ENCODE assay signal across 8 mouse cellular contexts in the genomic region with DNA sequence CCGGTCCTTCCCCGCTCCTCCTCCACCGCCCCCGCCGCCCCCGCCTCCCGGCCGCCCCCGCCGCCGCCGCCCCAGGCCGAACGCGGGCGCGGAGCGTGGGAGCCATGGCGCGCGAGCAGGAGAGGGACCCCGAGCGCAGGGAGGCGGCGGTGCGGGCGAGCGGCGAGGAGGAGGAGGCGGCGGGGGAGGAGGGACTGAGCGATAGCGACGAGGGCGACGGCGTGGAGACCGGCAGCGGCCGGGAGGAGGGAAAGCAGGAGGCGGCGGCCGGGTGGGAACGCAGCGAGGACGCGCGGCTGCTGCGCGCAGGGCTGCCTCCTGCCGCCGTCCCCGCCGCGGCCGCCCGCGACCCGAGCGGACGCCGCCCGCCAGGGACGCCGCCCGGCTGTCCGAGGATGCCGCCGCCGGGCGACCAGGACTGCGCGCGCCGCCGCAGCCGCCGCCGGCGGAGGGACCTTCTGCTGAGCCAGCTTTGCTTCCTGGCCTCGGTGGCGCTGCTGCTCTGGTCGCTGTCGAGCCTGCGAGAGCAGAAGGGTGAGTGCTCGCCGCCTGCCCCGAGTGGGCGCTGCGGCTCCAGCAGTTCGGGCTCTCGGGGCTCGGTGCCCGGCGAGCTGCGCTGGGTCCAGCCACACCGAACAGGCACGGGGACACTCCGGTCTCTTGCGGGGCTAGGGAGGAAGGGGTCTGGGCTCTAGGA. TPM values are rescaled to one million over a fixed set of nuclear protein-coding genes. Genes with fewer than 3 reads are reported as not detected.
DNase-seq lines count a peak whose midpoint lies in the region; ATAC-seq and TF ChIP-seq lines count a peak whose summit lies in the region.

A gene (plus strand): TSS at position 91 of the 697 bp plus-strand sequence.

- H3K27ac ChIP-seq in hindbrain, embryonic 13.5 days = peak within 1 kb of the TSS; percentile 93
- H3K27ac ChIP-seq in lung, postnatal 0 days (ENCODE audit: low read length) = peak within 1 kb of the TSS; percentile 57

- TF ChIP-seq EP300 in lung, postnatal 0 days (IDR thresholded peaks at IDR 0.05) = no peak

- H3K27me3 ChIP-seq in hindbrain, embryonic 13.5 days = peaks cover 9% of the 10 kb centered on the region
- peaks cover 5% of the 10 kb centered on the region; the same call in 1 of the 2 replicates for H3K27me3 ChIP-seq in lung, postnatal 0 days (replicated peaks; ENCODE audit: insufficient read depth, low read length)

- H3K4me3 ChIP-seq in hindbrain, embryonic 13.5 days = peak within 1 kb of the TSS; percentile 69
- H3K4me3 ChIP-seq in lung, postnatal 0 days (ENCODE audit: low read depth, low read length) = peak within 1 kb of the TSS; percentile 73

- peak; percentile 94 for ATAC-seq in hindbrain, embryonic 13.5 days (ENCODE audit: low FRiP score)
- peak; percentile 93 for ATAC-seq in lung, postnatal 0 days

- H3K9ac ChIP-seq in hindbrain, embryonic 13.5 days = peak within 1 kb of the TSS; percentile 87
- H3K9ac ChIP-seq in lung, postnatal 0 days (replicated peaks; ENCODE audit: low read depth) = peak within 1 kb of the TSS; percentile 43

- peak; percentile 91 for DNase-seq in Muller cell, postnatal 12 days (ENCODE audit: inconsistent ontology term)
- DNase-seq in cerebellum, postnatal 10 days = peak; percentile 90 to 94
- peak; percentile 79 to 81 for DNase-seq in frontal cortex, postnatal 36 days (ENCODE audit: low spot score in 2 of 2)
- peak; percentile 79 to 88 for DNase-seq in layer of hippocampus, postnatal 14 days (ENCODE audit: low spot score in 2 of 2)
- peak; percentile 95 for DNase-seq in lung, postnatal 0 days (ENCODE audit: low spot score)
- DNase-seq in ovary, postnatal 14 days (ENCODE audit: low spot score) = peak; percentile 70
- DNase-seq in thymus, postnatal 36 days = peak; percentile 31 to 44

- peak; percentile 91 for TF ChIP-seq CTCF in lung, postnatal 0 days (IDR thresholded peaks at IDR 0.05)

- H3K9me3 ChIP-seq in hindbrain, embryonic 13.5 days = no peaks in the 10 kb centered on the region
- no peaks in the 10 kb centered on the region for H3K9me3 ChIP-seq in lung, postnatal 0 days (ENCODE audit: low read length)

- peaks cover 23% of the 10 kb centered on the region for H3K4me1 ChIP-seq in hindbrain, embryonic 13.5 days (replicated peaks)
- peaks cover 6% of the 10 kb centered on the region; the same call in 1 of the 2 replicates for H3K4me1 ChIP-seq in lung, postnatal 0 days (ENCODE audit: insufficient read depth, low read depth, low read length)

- H3K4me2 ChIP-seq in hindbrain, embryonic 13.5 days = peak within 1 kb of the TSS; percentile 88
- H3K4me2 ChIP-seq in lung, postnatal 0 days (replicated peaks; ENCODE audit: low read depth, low read length) = peak within 1 kb of the TSS; percentile 99

- under 1% methylated on average over 69 of the region's 100 CpGs for WGBS in hindbrain, embryonic 13.5 days
- WGBS in lung, postnatal 0 days = 0% methylated on average over 36 of the region's 100 CpGs

- H3K36me3 ChIP-seq in hindbrain, embryonic 13.5 days = no peaks in the 10 kb centered on the region
- no peaks in the 10 kb centered on the region for H3K36me3 ChIP-seq in lung, postnatal 0 days (ENCODE audit: insufficient read depth, low read length)

RNA-seq across cellular contexts. Expression of the gene that starts here (rescaled TPM):
- polyA plus RNA-seq in hindbrain, embryonic 13.5 days (2015; fragmentation: Nextera tagmentation; extraction: Ambion mirVana) = 6.1 and 7.3 TPM in 2 replicates
- total RNA-seq in layer of hippocampus, postnatal 14 days (2021) = 100 to 1,000 TPM; 192 to 218 TPM
- 2.3 and 2.8 TPM in 2 replicates for polyA plus RNA-seq in lung, postnatal 0 days (2015; fragmentation: Nextera tagmentation; extraction: Ambion mirVana)

Comparison
In these comparisons a context has a peak if more than half of its experiments do, and no peak if none do; other contexts are left out.
1. Peak in every context shown above with its lines: DNase-seq, ATAC-seq, H3K4me3 ChIP-seq and H3K27ac ChIP-seq.
2. DNase-seq: peak in every context shown above with its lines; median percentile 95 in lung, postnatal 0 days; 92 in cerebellum, postnatal 10 days; 91 in Muller cell, postnatal 12 days; 84 in layer of hippocampus, postnatal 14 days; 80 in frontal cortex, postnatal 36 days; 70 in ovary, postnatal 14 days; 38 in thymus, postnatal 36 days.